Mouse (Mus musculus) C2C12 (cell line): ENCODE measurements around the gene Gm17387.

Experiments
- CEBPB ChIP-seq: IDR thresholded peaks from one replicate; pipeline ENCODE4 v1.6.1; 2011; ENCODE audit warnings: low read depth, mild to moderate bottlenecking, control low read depth, moderate library complexity
- CTCF ChIP-seq: IDR thresholded peaks from one replicate; pipeline ENCODE4 v1.5.1; 2011; ENCODE audit not compliant: control insufficient read depth, insufficient read depth, insufficient read length
- FOSL1 ChIP-seq: IDR thresholded peaks from one replicate; pipeline ENCODE4 v1.8.0; 2011; ENCODE audit warnings: mild to moderate bottlenecking, low read length; ENCODE audit not compliant: poor library complexity, insufficient read depth, severe bottlenecking
- MAX ChIP-seq: IDR thresholded peaks from one replicate; pipeline ENCODE4 v1.6.1; 2011; ENCODE audit warnings: mild to moderate bottlenecking, control low read depth
- MYOG ChIP-seq: IDR thresholded peaks from one replicate; pipeline ENCODE4 v1.6.1; 2011; ENCODE audit not compliant: control insufficient read depth, insufficient read length; ENCODE audit errors: extremely low read depth
- USF1 ChIP-seq: IDR thresholded peaks from one replicate; pipeline ENCODE4 v1.6.1; 2011; ENCODE audit warnings: low read depth, mild to moderate bottlenecking, control low read depth, moderate library complexity

- TF ChIP-seq CTCF (no peak), CEBPB (no peak), MAX (no peak), FOSL1 (no peak), USF1 (no peak), MYOG (no peak)
These were observed 27.8 kb upstream of the Gm17387 start for GRCm38 (mm10) chr7:141000881-141001708.
